Mouse (Mus musculus) left cerebral cortex, postnatal 25 days (tissue): ENCODE measurements around the gene Rhbdf2. TPM values are rescaled to one million over a fixed set of nuclear protein-coding genes. Genes with fewer than 3 reads are reported as not detected.

Experiments used
- DNase-seq, 2 experiments: peaks; one replicate each; pipeline ENCODE4 v3.0.0; 2022; ENCODE audit warnings: low spot score in 2 of 2, mixed read lengths in 1 of 2
- intact Hi-C: fragments of 180-260 bp; cut with DNase I; formaldehyde crosslinking; loops from one replicate; pipeline ENCODE4 v1.15.1; 2025
- total RNA-seq, 2 experiments: library from RNA; stranded (reverse); gene quantifications; 2 replicates each; pipeline ENCODE4 v1.2.3; 2021

Rhbdf2 gene
- total RNA-seq, 2 experiments from 2014 or later, result 1.3 to 1.4 TPM

DNA sequence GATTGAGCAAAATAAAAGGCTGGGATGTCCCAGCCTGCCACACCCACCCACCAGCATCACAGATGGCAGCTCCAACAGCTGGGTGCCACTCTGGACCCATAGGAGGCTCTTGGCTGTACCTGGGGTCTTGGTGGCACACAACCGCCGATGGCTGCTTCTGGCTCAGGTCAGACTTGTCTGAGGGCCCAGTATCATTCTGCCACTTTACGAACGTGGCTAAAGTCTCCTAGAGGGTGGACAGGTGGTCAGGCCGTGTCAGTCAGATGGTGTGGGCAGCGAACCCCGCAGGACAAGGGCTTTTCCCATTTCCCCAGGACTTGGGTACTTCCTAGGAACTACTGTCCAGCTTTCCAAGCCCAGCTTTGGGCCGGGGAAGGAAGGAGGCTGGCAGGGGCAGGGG lies 25.7 kb downstream of the Rhbdf2 start:
- intact Hi-C loops, result no loop called here
- no peak for DNase-seq

DNA sequence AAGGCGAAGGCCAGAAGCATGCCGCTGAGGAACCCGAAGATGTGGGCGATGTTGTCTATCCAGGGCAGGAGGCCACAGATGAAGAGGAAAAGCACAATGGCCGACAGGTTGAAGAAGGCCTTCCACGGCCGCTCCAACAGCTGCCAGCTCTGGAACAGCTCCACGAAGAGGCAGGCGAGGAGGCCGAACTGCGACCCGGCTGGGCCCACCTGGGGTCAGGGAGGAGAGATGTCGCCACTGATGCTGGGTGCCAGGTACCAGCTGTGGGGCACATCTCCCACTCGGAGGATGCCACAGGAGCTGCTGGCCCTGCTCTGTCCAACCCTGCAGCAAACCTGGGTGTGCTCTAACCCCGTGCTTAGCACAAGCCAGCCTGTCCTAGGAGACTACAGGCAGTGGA lies 27.6 kb downstream of the Rhbdf2 start:
- no peak for DNase-seq
- intact Hi-C loops, result no loop called here

DNA sequence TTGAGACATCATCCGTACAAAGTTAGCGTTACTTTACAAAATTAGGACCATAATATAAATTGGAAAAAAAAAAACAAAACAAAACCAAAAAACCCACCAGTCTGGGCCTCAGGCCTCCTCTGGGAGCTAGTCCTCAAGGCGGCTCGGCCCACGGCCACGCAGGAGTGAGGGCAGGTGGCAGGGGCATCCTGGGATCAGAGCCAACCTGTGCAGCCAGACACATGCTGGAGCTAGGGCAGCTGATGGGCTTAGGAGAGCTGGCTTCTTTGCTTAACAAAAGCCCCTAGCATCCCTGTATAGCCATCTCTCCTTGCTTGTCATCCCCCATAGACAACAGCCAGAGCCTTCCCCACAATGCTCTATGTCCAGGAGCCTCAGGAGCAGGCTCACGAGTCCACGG lies 28.6 kb downstream of the Rhbdf2 start:
- intact Hi-C loops, result no loop called here
- no peak for DNase-seq

DNA sequence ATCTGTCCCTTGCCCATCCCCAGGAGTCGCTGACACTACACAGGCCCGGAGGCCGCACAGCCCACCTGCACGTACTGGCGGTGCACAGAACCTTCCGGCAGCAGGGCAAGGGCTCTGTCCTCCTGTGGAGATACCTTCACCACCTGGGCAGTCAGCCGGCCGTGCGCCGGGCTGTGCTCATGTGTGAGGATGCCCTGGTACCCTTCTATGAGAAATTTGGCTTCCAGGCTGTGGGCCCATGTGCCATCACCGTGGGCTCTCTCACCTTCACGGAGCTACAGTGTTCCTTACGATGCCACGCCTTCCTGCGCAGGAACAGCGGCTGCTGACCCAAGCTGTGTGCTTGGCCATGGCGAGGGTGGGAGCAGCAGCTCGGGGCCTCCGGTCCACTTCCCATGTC lies 30.1 kb downstream of the Rhbdf2 start:
- intact Hi-C loops, result no loop called here
- DNase-seq, result no peak

DNA sequence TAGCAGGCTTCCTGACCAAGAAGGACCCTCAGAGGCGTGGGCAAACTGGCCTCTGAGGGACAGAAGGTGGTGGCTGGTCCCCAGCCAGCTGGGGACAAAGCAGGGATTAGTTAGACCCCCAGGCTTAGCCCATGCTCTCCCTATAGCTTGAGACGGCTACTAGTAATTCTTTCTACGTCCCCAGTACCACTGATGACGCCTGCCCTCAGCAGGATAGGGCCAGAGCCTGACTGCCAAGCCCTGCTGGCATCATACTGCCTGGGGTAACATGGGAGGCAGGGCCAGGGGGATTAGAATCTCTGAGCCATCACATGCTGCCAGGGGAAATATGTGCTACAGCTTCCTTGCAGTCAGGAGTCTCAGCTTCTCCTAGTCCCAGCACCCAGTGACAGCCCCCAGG lies 33.5 kb downstream of the Rhbdf2 start:
- DNase-seq, result no peak
- intact Hi-C loops, result no loop called here

DNA sequence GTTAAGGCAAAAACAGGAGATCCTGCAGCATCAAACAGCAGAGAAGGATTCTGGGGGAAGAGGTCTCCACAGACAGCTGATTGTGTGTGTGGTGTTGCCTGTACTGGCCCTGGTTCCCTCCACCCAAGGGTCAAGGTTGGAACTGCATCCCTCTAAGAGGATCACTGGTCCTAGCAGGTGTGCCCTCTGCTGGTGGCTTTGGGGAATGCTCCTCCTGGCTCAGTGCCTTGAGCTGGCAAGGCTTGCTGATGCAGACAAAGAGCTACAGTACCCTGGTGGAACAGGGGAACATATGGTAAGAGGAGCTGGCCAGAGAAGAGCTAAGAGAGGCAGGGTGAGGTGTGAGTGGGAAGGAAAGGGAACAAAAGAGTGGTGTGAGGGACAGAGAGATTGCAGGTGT lies 34.4 kb downstream of the Rhbdf2 start:
- peak; percentile 88 to 96 for DNase-seq
- intact Hi-C loops, result no loop called here

DNA sequence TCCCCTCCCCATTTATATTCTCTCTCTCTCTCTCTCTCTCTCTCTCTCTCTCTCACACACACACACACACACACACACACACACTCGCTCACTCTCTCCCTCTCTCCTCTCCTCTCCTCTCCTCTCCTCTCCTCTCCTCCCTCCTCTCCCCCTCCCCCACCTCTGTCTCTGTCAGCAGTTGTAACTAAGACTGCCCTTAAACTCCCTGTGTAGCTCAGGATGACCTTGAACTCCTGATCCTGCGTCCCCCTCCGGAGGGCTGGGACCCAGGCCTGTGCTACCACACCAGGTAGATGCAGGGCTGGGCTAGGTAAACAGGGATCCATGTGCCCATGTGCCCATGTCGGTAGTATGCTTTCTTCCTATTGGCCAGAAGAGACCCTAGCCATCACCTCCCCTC lies 35.2 kb downstream of the Rhbdf2 start:
- intact Hi-C loops, result no loop called here

DNA sequence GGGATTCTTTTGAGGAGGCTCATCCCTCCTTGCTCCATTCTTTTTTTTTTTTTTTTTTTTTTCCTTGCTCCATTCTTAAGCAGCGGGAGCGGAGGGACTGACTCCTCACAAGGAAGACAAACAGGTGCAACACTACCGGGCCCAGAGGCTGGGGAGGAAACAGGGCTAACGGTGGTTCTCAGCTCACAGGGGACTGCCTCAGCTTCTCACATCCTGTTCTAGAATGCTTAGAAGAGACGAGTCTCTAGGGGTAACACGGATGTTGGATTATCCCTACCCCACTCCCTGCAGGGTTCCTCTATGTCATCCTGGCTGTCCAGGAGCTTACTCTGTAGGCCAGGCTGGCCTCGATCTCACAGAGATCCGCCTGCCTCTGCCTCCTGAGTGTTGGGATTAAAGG lies 37.2 kb downstream of the Rhbdf2 start:
- intact Hi-C loops, result no loop called here
- no peak for DNase-seq

More for the DNA sequence above, 35.2 kb downstream of the Rhbdf2 start:
- no peak for DNase-seq

DNA sequence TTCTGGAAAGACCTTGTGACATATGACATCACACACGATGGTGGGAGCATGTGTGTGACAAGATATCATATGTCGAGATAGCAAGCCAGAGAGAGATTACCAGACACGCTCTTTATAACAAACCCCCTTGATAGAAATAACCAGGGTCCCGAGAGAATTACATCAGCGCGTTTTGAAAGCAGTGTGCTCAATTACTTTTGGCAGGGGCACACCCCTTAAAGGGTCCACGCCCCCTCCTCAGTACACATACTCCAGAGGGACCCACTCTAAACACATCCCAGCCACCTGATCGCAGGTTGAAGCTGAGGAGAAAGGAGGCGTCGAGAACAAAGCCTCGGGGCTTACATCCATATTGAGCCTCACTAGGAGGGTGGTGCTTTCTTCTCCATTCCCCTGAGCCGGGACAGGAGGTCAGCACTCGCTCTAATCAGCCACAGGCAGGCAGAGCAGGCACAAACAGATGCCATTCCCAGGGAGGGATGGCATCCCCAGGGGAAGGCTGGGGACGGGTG lies 37.7 kb downstream of the Rhbdf2 start:
- intact Hi-C loops, result no loop called here
- DNase-seq, result no peak

DNA sequence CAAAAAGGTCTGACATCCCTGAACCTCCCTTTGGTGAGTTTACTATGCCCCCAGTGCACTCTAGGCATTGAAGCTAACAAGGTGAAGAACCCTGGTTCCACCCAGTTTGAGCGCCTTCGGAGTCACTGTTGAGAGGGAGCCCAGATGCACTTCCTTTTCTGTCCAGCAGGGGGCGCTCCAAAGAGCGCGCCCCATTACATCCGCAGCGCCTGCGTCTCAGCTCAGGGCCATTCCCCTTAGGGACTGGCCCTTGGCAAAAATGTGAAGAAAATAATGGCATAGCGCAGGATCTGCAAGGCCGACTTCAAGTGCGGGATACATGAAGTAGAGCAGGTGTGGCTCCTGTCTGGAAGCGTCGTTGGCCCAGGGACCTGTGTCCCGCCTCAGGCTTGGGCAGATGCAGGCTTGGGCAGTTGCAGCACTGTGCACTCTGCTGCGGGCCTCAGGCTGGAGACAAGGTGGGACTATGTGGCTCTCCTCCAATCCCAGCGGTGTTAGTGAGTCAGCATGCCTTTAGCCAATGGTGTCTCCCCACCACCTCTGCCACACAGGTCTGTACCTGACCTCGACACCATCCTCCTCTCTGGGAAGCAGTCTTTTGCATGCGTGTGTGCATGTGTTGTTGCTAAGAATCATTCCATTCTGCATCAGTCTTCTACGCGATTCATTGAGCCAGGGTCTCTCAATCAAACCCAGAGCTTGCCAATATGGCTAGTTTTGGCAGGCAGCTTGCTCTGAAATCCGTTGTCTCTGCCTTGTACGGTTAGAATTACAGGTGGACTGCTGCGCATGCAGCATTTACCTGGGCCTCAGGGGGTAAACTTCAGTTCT lies 39.8 kb downstream of the Rhbdf2 start:
- peak; percentile 54 to 57 for DNase-seq
- intact Hi-C loops, result loop anchor here (2.0 kb wide), 1 partner anchor 42 kb away; no protein-coding TSS in a partner anchor

DNA sequence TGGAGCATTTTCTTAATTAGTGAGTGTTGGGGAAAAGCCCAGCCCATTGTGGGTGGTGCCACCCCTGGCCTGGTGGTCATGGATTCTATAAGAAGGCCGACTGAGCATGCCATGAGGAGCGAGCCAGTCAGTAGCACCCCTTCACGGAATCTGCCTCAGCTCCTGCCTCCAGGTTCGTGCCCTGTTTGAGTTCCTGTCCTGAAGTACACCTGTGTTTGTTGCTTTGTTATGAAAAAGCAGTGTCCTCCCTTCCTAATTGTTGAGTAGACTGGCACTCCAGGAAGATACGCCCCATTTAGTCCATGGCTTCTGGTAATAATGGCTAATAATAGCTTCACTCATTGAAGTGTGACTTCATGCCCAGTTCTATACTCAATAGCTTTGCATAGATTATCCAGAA lies 40.5 kb downstream of the Rhbdf2 start, which contains the start of gene Aanat:
Aanat (plus strand) TSS at position 123 of the 400 bp plus-strand sequence.
- intact Hi-C loops, result loop anchor here (2.0 kb wide), 1 partner anchor 42 kb away; no protein-coding TSS in a partner anchor
- DNase-seq, result no peak

DNA sequence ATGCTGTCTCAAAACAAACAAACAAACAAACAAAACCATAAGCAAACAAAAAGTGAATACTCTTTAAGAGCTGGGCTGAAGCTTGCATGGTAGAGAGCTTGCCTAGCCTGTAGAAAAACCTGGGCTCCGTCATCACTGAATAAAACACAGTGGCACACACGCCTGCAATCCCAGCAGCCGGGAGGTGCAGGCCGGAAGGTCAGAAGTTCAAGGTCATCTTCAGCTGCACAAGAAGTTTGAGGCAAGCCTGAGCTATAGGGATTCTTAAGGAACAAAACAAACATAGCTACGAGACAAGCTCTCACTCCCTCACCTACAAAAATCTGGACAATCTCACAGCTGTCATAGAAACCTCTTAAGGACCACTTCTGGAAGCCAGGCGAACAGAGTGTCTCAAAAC lies 41.1 kb downstream of the Rhbdf2 start:
- intact Hi-C loops, result loop anchor here (2.0 kb wide), 1 partner anchor 43 kb away; no protein-coding TSS in a partner anchor
- DNase-seq, result no peak

DNA sequence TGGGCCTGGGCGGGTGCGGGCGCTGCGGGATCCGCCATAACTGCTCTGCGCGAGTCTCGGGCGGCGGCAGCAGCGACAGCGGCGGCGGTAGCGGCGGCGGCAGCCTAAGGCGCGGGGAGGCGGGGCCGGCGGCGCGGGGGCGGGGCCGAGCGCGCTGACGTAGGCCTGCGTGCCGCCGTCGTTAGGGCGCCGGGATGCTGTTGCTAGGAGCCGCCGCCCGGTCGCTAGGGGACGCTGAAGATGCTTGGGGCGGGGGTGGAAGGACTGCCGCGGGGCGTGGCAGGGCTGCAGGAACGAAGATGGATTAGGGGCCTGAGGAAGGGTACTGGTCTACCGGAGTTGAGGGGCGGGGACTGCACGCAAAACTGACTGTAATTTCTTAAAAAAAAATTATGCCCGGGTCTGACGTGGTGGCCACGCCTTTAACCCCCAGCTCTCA lies 45.4 kb downstream of the Rhbdf2 start, which contains the start of gene Ube2o:
Ube2o (minus strand) TSS at position 72 of the 439 bp plus-strand sequence.
- DNase-seq, result peak; percentile 89 to 90
- intact Hi-C loops, result no loop called here

DNA sequence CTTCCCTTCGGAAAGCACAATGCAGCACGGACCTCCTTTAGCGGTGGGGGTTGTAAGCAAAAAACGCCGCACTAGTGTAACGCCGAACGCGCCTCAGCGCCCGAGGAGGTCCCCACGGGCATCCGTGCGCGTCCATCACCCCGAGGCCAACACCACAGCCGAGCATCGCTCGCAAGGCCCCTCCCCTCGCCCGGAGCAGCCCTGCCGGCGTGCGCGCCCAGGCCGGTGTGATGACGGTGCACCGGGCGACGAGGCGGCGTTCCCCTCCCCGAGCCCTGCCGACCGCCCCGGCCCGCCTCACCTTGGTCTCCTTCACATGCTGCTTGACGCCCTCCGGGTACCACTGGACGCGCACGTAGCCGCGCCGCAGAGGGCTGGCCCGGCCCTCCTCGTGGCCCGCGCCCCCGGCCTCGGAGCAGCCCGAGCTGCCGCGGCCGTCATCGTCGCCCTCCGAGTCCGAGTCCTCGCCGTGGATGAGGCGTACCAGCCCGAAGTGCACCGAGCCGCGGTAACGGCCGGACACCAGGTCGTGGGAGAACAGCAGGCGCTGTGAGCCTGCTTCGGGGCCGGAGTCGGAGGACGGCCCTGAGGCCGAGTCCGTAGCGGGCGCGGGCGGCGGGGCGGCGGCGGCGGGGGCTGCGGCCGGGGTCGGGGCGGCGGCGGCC lies 46.0 kb downstream of the Rhbdf2 start:
- intact Hi-C loops, result no loop called here
- peak; percentile 49 to 66 for DNase-seq

DNA sequence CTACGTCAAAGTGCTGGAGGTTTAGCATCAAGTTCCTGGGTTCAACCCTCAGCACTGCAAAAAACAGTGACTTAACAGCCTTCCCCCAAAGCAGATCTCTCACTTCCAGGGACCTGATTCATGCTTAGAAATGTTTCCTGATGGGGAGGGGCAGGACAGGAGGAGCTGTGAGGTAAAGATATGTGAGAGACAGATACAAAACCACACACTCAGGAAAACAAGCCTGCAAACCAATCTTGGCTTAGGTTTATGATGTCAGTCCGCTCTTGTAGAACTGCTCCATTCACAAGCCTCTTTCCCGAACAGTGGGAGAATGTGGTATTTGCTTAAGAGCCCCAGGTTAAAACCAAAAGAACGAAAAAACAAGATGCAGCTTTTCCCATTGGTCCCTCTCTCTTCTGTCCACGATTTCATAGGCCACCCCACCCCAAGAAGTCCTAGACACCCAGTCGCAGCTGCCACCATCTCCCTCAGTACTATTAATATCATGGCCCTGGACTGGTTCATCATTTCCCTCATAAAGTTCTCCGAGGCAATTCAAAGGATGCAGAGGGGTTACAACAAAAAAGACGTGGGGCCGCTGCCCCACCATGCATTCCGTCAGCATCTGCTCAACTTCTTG lies 46.7 kb downstream of the Rhbdf2 start:
- intact Hi-C loops, result no loop called here
- DNase-seq, result peak in 1 of 2 experiments; percentile 23

DNA sequence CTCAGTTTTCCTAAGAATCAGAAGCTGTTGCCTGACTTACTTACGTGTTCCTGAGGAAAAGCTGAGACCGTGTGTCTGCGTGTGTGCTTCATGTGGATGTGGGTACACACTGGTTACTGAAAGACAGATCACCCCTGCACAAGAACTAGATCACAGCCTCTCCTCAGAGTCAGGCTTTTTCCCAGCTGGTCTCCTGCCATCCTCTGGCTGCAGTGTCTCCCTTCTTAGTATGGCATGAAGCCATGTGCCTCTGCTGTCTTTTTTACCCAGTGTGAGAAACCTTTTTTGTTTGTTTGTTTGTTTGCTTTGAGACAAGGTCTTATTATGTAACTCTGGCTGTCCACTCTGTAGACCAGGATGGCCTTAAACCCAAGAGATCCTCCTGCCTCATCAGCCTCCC lies 47.5 kb downstream of the Rhbdf2 start:
- DNase-seq, result no peak
- intact Hi-C loops, result no loop called here

DNA sequence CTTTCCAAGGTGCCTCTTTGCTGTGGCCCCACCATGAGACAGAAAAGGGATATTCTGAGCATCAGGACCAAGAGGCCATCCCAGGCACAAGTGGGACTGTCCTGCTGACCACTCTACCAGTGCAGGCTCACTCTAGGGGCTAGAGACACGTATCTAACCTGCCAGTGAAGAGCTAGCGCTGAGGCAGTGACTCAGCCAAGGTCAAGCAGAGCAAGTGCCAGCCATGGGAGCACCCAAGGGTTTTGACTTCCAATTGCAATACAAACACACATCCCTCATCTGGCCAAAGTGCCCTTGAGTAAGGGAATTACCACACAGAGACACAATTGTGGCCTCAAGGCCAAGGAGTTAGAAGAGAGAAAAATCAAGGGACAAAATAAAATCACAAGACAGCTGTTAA lies 51.4 kb downstream of the Rhbdf2 start:
- DNase-seq, result no peak
- intact Hi-C loops, result no loop called here

DNA sequence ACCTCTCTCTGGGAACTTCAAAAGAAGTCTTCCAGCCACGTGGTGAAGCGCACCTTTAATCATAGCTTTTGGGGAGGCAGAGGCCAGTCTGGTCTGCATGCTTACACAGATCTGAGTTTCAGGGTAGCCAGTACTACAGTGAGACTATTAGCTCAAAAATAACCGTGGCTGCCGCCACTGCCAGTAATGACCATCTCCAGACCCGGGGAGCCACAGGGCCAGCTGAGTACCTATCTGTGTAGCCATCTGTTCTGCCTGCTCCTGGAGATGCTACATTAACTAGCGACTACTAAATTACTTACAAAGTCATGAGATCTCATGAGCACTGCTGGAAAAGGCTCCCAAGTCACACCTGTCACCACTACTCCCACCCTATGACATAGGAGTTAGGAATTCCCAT lies 51.8 kb downstream of the Rhbdf2 start:
- intact Hi-C loops, result no loop called here
- DNase-seq, result no peak

DNA sequence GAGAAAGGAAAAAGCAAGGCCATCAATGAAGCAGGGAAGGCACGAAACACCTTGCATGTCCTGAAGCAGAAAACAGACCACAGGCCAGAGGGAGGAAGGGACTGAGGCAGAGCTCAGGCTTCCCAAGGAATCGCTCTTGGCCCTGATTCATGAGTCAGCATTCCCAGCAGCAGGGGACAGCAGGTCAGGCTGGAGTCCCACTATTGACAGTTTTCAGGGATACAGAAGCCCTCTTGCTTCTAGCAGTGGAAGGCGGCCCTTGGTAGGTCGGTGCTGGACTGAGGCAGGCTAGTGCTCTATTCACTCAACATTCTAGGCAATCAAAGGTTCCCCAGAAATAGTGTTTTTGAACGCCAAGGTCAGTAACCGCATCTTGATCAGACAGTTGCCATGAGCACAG lies 52.3 kb downstream of the Rhbdf2 start:
- intact Hi-C loops, result no loop called here
- no peak for DNase-seq
